ENCODE assay signal across 8 mouse cellular contexts in genomic region chr7:64057873-64058272, GRCm38 (mm10).
DNase-seq lines count a peak whose midpoint lies in the region; ATAC-seq and TF ChIP-seq lines count a peak whose summit lies in the region.

No protein-coding gene starts in this region.

- H3K4me3 ChIP-seq in kidney, postnatal 0 days (replicated peaks; ENCODE audit: low read depth, low read length) = no peak overlapping the region
- no peak overlapping the region for H3K4me3 ChIP-seq in lung, embryonic 14.5 days (ENCODE audit: low read depth, low read length)
- no peak overlapping the region for H3K4me3 ChIP-seq in stomach, embryonic 14.5 days (ENCODE audit: low read depth, low read length)

- H3K9ac ChIP-seq in kidney, postnatal 0 days (ENCODE audit: low read depth, low read length) = no peak overlapping the region
- H3K9ac ChIP-seq in lung, embryonic 14.5 days = 0 out of 2 replicates have a peak overlapping the region, but pooled peaks have one; percentile 8
- no peak overlapping the region for H3K9ac ChIP-seq in stomach, embryonic 14.5 days (replicated peaks; ENCODE audit: low read depth, low read length)

- H3K27ac ChIP-seq in kidney, postnatal 0 days = 0 out of 2 replicates have a peak overlapping the region, but pooled peaks have one; percentile 13
- H3K27ac ChIP-seq in lung, embryonic 14.5 days (ENCODE audit: low read depth) = 0 out of 2 replicates have a peak overlapping the region, but pooled peaks have one; percentile 33
- no peak overlapping the region for H3K27ac ChIP-seq in stomach, embryonic 14.5 days (ENCODE audit: low read length)

- peak; percentile 43; the same call in 1 of the 2 replicates for TF ChIP-seq CTCF in kidney, postnatal 0 days (IDR thresholded peaks at IDR 0.05; ENCODE audit: low read depth)
- TF ChIP-seq CTCF in lung, embryonic 14.5 days (IDR thresholded peaks at IDR 0.05; ENCODE audit: low read depth) = peak; percentile 50; the same call in 1 of the 2 replicates

- no peaks in the 10 kb centered on the region for H3K4me1 ChIP-seq in kidney, postnatal 0 days (replicated peaks; ENCODE audit: insufficient read depth, low read length)
- no peaks in the 10 kb centered on the region for H3K4me1 ChIP-seq in lung, embryonic 14.5 days (ENCODE audit: insufficient read depth)
- no peaks in the 10 kb centered on the region for H3K4me1 ChIP-seq in stomach, embryonic 14.5 days (ENCODE audit: control insufficient read depth, insufficient read depth, low read length)

- no peaks in the 10 kb centered on the region for H3K27me3 ChIP-seq in kidney, postnatal 0 days (ENCODE audit: insufficient read depth, low read length)
- no peaks in the 10 kb centered on the region for H3K27me3 ChIP-seq in lung, embryonic 14.5 days (ENCODE audit: insufficient read depth, low read length)
- no peaks in the 10 kb centered on the region for H3K27me3 ChIP-seq in stomach, embryonic 14.5 days (ENCODE audit: control insufficient read depth, insufficient read depth, low read length)

- peak; percentile 41 for DNase-seq in kidney, postnatal 0 days (ENCODE audit: low spot score)
- no peak for DNase-seq in kidney, adult 11 months
- peak; percentile 81 for DNase-seq in c-Kit-positive CD71-positive TER-119-positive erythroid progenitor cells, embryonic 14.5 days (ENCODE audit: low spot score)
- peak; percentile 40 for DNase-seq in lung, embryonic 14.5 days
- DNase-seq in urinary bladder, adult 2 months (ENCODE audit: low spot score) = no peak
- DNase-seq in cerebellum, postnatal 36 days = no peak

- H3K4me2 ChIP-seq in kidney, postnatal 0 days (ENCODE audit: low read length) = no peak overlapping the region
- no peak overlapping the region for H3K4me2 ChIP-seq in lung, embryonic 14.5 days
- H3K4me2 ChIP-seq in stomach, embryonic 14.5 days (replicated peaks; ENCODE audit: low read depth, low read length) = no peak overlapping the region

- no peaks in the 10 kb centered on the region for H3K36me3 ChIP-seq in kidney, postnatal 0 days (ENCODE audit: insufficient read depth, low read length)
- no peaks in the 10 kb centered on the region for H3K36me3 ChIP-seq in lung, embryonic 14.5 days (ENCODE audit: insufficient read depth)
- no peaks in the 10 kb centered on the region for H3K36me3 ChIP-seq in stomach, embryonic 14.5 days (ENCODE audit: control insufficient read depth, insufficient read depth, low read length)

- no peaks in the 10 kb centered on the region for H3K9me3 ChIP-seq in kidney, postnatal 0 days (replicated peaks; ENCODE audit: low read length)
- H3K9me3 ChIP-seq in lung, embryonic 14.5 days (ENCODE audit: low read depth, low read length) = no peaks in the 10 kb centered on the region
- no peaks in the 10 kb centered on the region for H3K9me3 ChIP-seq in stomach, embryonic 14.5 days (ENCODE audit: control insufficient read depth, low read depth, low read length)

- ATAC-seq in kidney, postnatal 0 days (replicated peaks; ENCODE audit: low FRiP score, low read depth) = peak; percentile 50; the same call in 1 of the 2 replicates
- ATAC-seq in hematopoietic stem cell, adult 5-6 weeks (replicated peaks in 1 of 2; ENCODE audit: insufficient read depth in 1 of 2, low FRiP score in 2 of 2, low TSS enrichment in 1 of 2, low read depth in 1 of 2, poor library complexity in 2 of 2, severe bottlenecking in 2 of 2) = peak; percentile 86 to 94
- peak; percentile 88 for ATAC-seq in lung, embryonic 14.5 days (ENCODE audit: insufficient read depth)
- 0 out of 2 replicates have a peak, but pooled peaks have one; percentile 82 for ATAC-seq in stomach, embryonic 14.5 days (ENCODE audit: insufficient number of reproducible peaks, insufficient read depth, low FRiP score, low read depth)

- 48% methylated on average over 4 of the region's 4 CpGs for WGBS in kidney, postnatal 0 days
- WGBS in lung, embryonic 14.5 days = 59% methylated on average over 4 of the region's 4 CpGs
- WGBS in stomach, embryonic 14.5 days = 56% methylated on average over 4 of the region's 4 CpGs

Comparison
In these comparisons a context has a peak if more than half of its experiments do, and no peak if none do; other contexts are left out.
1. DNase-seq: peak in kidney, postnatal 0 days (single experiment), c-Kit-positive CD71-positive TER-119-positive erythroid progenitor cells, embryonic 14.5 days (single experiment) and lung, embryonic 14.5 days (single experiment); none in kidney, adult 11 months (single experiment), urinary bladder, adult 2 months (single experiment) and cerebellum, postnatal 36 days (0 of 2).
2. Peak in every context shown above with its lines, with median percentiles within 50 percentile points of each other: ATAC-seq.